Mouse (Mus musculus): ENCODE measurements at regions not wholly inside any gene's neighbourhood (a gene's known extent, or its start where the extent isn't known, plus 50 kb on each side); places are given as distances from the start of the nearest gene placed in this dataset.
A peak's percentile ranks its signal among the peaks of the same experiment; 100 is the strongest.

DNA sequence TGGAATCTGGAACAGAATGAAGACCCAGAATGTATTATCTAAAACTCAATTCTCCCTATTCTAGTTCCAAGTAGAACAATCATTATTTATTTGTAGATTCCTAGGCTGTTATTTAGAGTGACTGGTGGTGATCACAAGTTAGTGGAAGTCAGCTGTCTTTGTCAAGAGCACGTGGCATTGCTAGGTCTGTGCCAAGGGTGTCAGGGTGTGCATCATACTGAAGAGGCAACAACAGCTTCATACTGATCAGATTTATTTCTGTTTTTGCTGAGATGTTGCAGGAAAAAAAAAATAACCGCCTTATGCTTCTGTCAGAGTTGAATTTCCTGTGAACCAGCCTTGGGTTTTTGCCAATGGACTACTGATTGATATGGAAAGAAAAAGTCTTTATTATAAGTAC lies 2513.9 kb downstream of the Poteg start:
- in situ Hi-C loops (cut with MboI; ENCODE audit: low pct_ligation_motif_present, low pct_unique_long_range_greater_than_20kb, low sequenced_read_pairs): no loop called here
- dilution Hi-C loops (cut with MboI; ENCODE audit: extremely low pct_ligation_motif_present, extremely low pct_unique_long_range_greater_than_20kb, low sequenced_read_pairs): no loop called here

DNA sequence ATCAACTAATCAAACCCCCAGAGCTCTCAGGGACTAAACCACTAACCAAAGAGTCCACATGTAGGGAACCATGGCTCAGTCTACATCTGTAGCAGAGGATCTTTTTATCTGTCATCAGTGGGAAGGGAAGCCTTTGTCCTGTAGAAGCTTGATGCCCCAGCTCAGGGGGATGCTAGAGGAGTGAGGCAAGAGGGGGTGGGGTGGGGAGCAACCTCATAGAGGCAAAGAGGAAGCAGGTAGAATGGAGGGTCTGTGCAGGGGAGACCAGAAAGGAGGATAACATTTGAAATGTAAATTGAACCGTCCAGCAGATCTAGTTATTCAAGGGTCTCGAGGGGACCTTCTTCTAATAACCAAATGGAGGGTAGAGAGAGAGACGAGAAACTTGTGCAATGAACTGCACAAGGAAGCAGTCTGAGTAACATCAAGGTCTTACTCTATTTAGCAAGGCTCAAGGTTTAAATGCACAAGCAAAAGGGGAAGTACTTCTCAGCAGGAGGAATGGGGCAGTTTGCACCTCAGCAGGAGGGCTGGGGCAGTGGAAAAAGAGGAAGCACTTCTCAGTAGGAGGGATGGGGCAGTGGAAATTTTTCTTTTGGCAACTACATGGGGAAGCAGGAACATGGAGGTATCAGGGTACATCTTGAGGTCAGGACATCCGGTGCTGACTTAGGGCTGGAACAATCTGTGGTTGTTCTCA lies 2529.3 kb downstream of the Poteg start:
- Histone ChIP-seq H3K4me2 (ENCODE audit: insufficient read depth, low read depth, poor library complexity, severe bottlenecking) (no peak overlapping the region), H3K9ac (ENCODE audit: insufficient read depth, low read depth) (no peak overlapping the region), H3K9me3 (replicated peaks; ENCODE audit: low read length) (peaks cover 2% of the 10 kb centered on the region), H3K27ac (ENCODE audit: insufficient read depth, low read depth) (no peak overlapping the region), H3K4me3 (replicated peaks in 1 of 3; ENCODE audit: low read depth in 2 of 3, low read length in 2 of 3, poor library complexity in 1 of 3) (no peak overlapping the region), H3K27me3 (replicated peaks) (no peaks in the 10 kb centered on the region), H3K79me2 (replicated peaks; ENCODE audit: control insufficient read depth, extremely low read depth, insufficient read depth, poor library complexity, severe bottlenecking) (no peaks in the 10 kb centered on the region), H3K36me3 (replicated peaks in 1 of 2; ENCODE audit: control insufficient read depth in 1 of 2, insufficient read depth in 1 of 2, low read length in 1 of 2) (no peaks in the 10 kb centered on the region), H3K4me1 (ENCODE audit: control insufficient read depth in 1 of 2, insufficient read depth in 2 of 2) (no peaks in the 10 kb centered on the region)
- peak; percentile 2 for DNase-seq (ENCODE audit: extremely low read depth)
- TF ChIP-seq USF1 (IDR thresholded peaks at IDR 0.05; ENCODE audit: low read depth, low read length): no peak
- TF ChIP-seq MEF2A (IDR thresholded peaks at IDR 0.05; ENCODE audit: borderline replicate concordance, low read depth, low read length): no peak
- TF ChIP-seq MAX (IDR thresholded peaks at IDR 0.05; ENCODE audit: low read length): no peak
- no peak for TF ChIP-seq ZMIZ1 (IDR thresholded peaks at IDR 0.05; ENCODE audit: low read depth, low read length)
- no peak for TF ChIP-seq MXI1 (IDR thresholded peaks at IDR 0.05; ENCODE audit: low read depth, low read length)
- TF ChIP-seq MAZ (IDR thresholded peaks at IDR 0.05; ENCODE audit: low read depth, low read length): no peak
- no peak for TF ChIP-seq BHLHE40 (IDR thresholded peaks at IDR 0.05; ENCODE audit: low read depth, low read length)
- TF ChIP-seq HCFC1 (IDR thresholded peaks at IDR 0.05; ENCODE audit: low read depth, low read length): no peak
- no peak for TF ChIP-seq NRF1 (IDR thresholded peaks at IDR 0.05; ENCODE audit: low read depth, low read length)
- TF ChIP-seq SMC3 (IDR thresholded peaks at IDR 0.05; ENCODE audit: low read depth, low read length): no peak
- no peak for TF ChIP-seq ZC3H11A (IDR thresholded peaks at IDR 0.05; ENCODE audit: low read depth, low read length)
- no peak for TF ChIP-seq POLR2A (IDR thresholded peaks at IDR 0.05; ENCODE audit: low read depth, low read length)
- TF ChIP-seq IRF4 (IDR thresholded peaks at IDR 0.05; ENCODE audit: low read depth, low read length): no peak
- no peak for TF ChIP-seq USF2 (conservative IDR thresholded peaks at IDR 0.05; ENCODE audit: low read depth, low read length)
- TF ChIP-seq TBP (conservative IDR thresholded peaks at IDR 0.05; ENCODE audit: low read depth, low read length): no peak
- dilution Hi-C loops (cut with MboI; ENCODE audit: extremely low pct_ligation_motif_present, extremely low pct_unique_long_range_greater_than_20kb, low sequenced_read_pairs): no loop called here
- in situ Hi-C loops (cut with MboI; ENCODE audit: low pct_ligation_motif_present, low pct_unique_long_range_greater_than_20kb, low sequenced_read_pairs): no loop called here

More for the DNA sequence above, 2513.9 kb downstream of the Poteg start:
- DNase-seq (ENCODE audit: extremely low read depth): no peak
- no peaks in the 10 kb centered on the region for H3K4me1 ChIP-seq (ENCODE audit: control insufficient read depth in 1 of 2, insufficient read depth in 2 of 2)
- H3K9me3 ChIP-seq (replicated peaks; ENCODE audit: low read length): no peaks in the 10 kb centered on the region
- no peak overlapping the region for H3K4me3 ChIP-seq (replicated peaks in 1 of 3; ENCODE audit: low read depth in 2 of 3, low read length in 2 of 3, poor library complexity in 1 of 3)
- no peaks in the 10 kb centered on the region for H3K27me3 ChIP-seq (replicated peaks)
- no peaks in the 10 kb centered on the region for H3K79me2 ChIP-seq (replicated peaks; ENCODE audit: control insufficient read depth, extremely low read depth, insufficient read depth, poor library complexity, severe bottlenecking)
- H3K4me2 ChIP-seq (ENCODE audit: insufficient read depth, low read depth, poor library complexity, severe bottlenecking): no peak overlapping the region
- no peak overlapping the region for H3K9ac ChIP-seq (ENCODE audit: insufficient read depth, low read depth)
- no peak overlapping the region for H3K27ac ChIP-seq (ENCODE audit: insufficient read depth, low read depth)
- no peak for TF ChIP-seq PAX5 (IDR thresholded peaks at IDR 0.05; ENCODE audit: low read length)
- TF ChIP-seq USF1 (IDR thresholded peaks at IDR 0.05; ENCODE audit: low read depth, low read length): no peak
- no peak for TF ChIP-seq ETS1 (conservative IDR thresholded peaks at IDR 0.05; ENCODE audit: low read depth, low read length)
- TF ChIP-seq TBP (conservative IDR thresholded peaks at IDR 0.05; ENCODE audit: low read depth, low read length): no peak
- TF ChIP-seq JUND (conservative IDR thresholded peaks at IDR 0.05; ENCODE audit: low read depth, low read length): no peak
- TF ChIP-seq POLR2AphosphoS2 (IDR thresholded peaks at IDR 0.05; ENCODE audit: low read depth, low read length): no peak
- no peak for TF ChIP-seq ZKSCAN1 (IDR thresholded peaks at IDR 0.05; ENCODE audit: borderline replicate concordance, low read depth, low read length)
- TF ChIP-seq MEF2A (IDR thresholded peaks at IDR 0.05; ENCODE audit: borderline replicate concordance, low read depth, low read length): no peak
- TF ChIP-seq ZC3H11A (IDR thresholded peaks at IDR 0.05; ENCODE audit: low read depth, low read length): no peak
- TF ChIP-seq MAFK (IDR thresholded peaks at IDR 0.05; ENCODE audit: insufficient replicate concordance, low read length): no peak
- no peak for TF ChIP-seq SMC3 (IDR thresholded peaks at IDR 0.05; ENCODE audit: low read depth, low read length)
- no peaks in the 10 kb centered on the region for H3K36me3 ChIP-seq (replicated peaks in 1 of 2; ENCODE audit: control insufficient read depth in 1 of 2, insufficient read depth in 1 of 2, low read length in 1 of 2)

All from CH12.LX (cell line).